11 mouse cellular contexts compared by ENCODE assay signal in the genomic region with DNA sequence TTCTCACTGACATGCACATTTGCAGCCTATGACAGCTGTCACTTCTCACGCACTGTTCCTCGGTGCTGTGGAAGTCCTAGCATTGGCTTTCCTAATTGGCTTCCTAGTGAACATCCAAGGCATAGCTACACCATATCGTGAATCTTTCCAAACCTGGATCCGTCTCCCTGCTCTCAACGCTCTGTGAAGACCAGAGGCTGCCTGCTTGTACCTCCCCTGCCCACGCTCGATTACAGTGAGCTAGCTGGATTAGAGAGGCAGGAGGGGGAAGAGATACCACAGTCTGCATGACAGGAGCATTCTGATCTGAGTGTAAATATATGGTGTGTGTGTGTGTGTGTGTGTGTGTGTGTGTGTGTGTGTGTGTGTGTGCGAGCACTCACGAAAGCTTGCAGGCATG.
"Had no signal": no experiment of that assay in that cellular context is flagged by ENCODE, and none has a peak within 500 bp of the region (broad histone marks: within the 10 kb centered on the region; RNA-seq: fewer than 3 reads in every experiment).

No protein-coding gene starts in this region.

- H3K9ac ChIP-seq: limb, embryonic 13.5 days; liver, embryonic 14.5 days; midbrain, embryonic 15.5 days; neural tube, embryonic 13.5 days had no signal

- H3K27me3 ChIP-seq: midbrain, embryonic 15.5 days had no signal

- H3K27ac ChIP-seq: kidney, postnatal 0 days; limb, embryonic 13.5 days; liver, embryonic 14.5 days; midbrain, embryonic 15.5 days; neural tube, embryonic 13.5 days had no signal

- H3K9me3 ChIP-seq: limb, embryonic 13.5 days; midbrain, embryonic 15.5 days; neural tube, embryonic 13.5 days had no signal

- H3K4me3 ChIP-seq: limb, embryonic 13.5 days; midbrain, embryonic 15.5 days; neural tube, embryonic 13.5 days had no signal

- H3K4me2 ChIP-seq: limb, embryonic 13.5 days; midbrain, embryonic 15.5 days; neural tube, embryonic 13.5 days had no signal

- DNase-seq: kidney, adult 11 months; kidney, adult 9 months; layer of hippocampus, postnatal 36 days; lung, adult 18-20 months; thymus, adult 18-20 months; thymus, postnatal 14 days had no signal

- H3K36me3 ChIP-seq: limb, embryonic 13.5 days; midbrain, embryonic 15.5 days; neural tube, embryonic 13.5 days had no signal

- ATAC-seq: midbrain, embryonic 15.5 days had no signal
